Mouse (Mus musculus) heart, embryonic 14.5 days (tissue): ENCODE results near the gene Rph3a. TPM values are rescaled to one million over a fixed set of nuclear protein-coding genes. Genes with fewer than 3 reads are reported as not detected.
"Not testable (repeated sequence)": the region's sequence is repeated elsewhere in the genome, so short reads cannot be mapped to it uniquely, and the experiment has no call there.

ENCODE experiments used
- ATAC-seq: fragments of 200-750 bp; cut with Nextera tagmentation; 2 replicates; pipeline ENCODE4 v1.8.0; 2017; ENCODE audit warnings: low read depth, moderate TSS enrichment; ENCODE audit not compliant: insufficient number of reproducible peaks, insufficient read depth, low FRiP score
- H3K27ac ChIP-seq, 2 experiments: fragments of 200-500 bp in 1 of 2; fragments of 300-500 bp in 1 of 2; sonication (generic) in 1 of 2; replicated peaks in 1 of 2; 2 replicates each; pipeline ENCODE4 v1.5.1; 2012 to 2014; ENCODE audit warnings: low read depth in 2 of 2, low read length in 2 of 2, control low read depth in 1 of 2, mild to moderate bottlenecking in 1 of 2, mixed read lengths in 1 of 2; ENCODE audit not compliant: control insufficient read depth in 1 of 2, insufficient read depth in 1 of 2
- H3K27me3 ChIP-seq: fragments of 300-500 bp; sonication (generic); 2 replicates; pipeline ENCODE4 v1.6.1; 2014; ENCODE audit warnings: mild to moderate bottlenecking, low read length, control low read depth; ENCODE audit not compliant: control insufficient read depth, insufficient read depth
- H3K36me3 ChIP-seq: fragments of 300-500 bp; sonication (generic); 2 replicates; pipeline ENCODE4 v1.6.1; 2014; ENCODE audit warnings: mild to moderate bottlenecking, control low read depth, low read length, mixed read lengths; ENCODE audit not compliant: control insufficient read depth, insufficient read depth
- H3K4me1 ChIP-seq, 2 experiments: fragments of 200-500 bp in 1 of 2; fragments of 300-500 bp in 1 of 2; sonication (generic) in 1 of 2; 2 replicates each; pipeline ENCODE4 v1.6.1; 2012 to 2014; ENCODE audit warnings: low read length in 2 of 2, control low read depth in 1 of 2, mixed read lengths in 1 of 2; ENCODE audit not compliant: control insufficient read depth in 2 of 2, insufficient read depth in 2 of 2
- H3K4me2 ChIP-seq: fragments of 300-500 bp; sonication (generic); 2 replicates; pipeline ENCODE4 v1.6.1; 2014; ENCODE audit warnings: mild to moderate bottlenecking, low read length
- H3K4me3 ChIP-seq, 2 experiments: fragments of 200-500 bp in 1 of 2; fragments of 300-500 bp in 1 of 2; sonication (generic) in 1 of 2; 2 replicates each; pipeline ENCODE4 v1.5.1; 2012 to 2014; ENCODE audit warnings: low read length in 2 of 2, mild to moderate bottlenecking in 2 of 2, control low read depth in 1 of 2, low read depth in 1 of 2, moderate library complexity in 1 of 2; ENCODE audit not compliant: control insufficient read depth in 1 of 2, insufficient read depth in 1 of 2
- H3K9ac ChIP-seq: fragments of 300-500 bp; sonication (generic); 2 replicates; pipeline ENCODE4 v1.6.1; 2014; ENCODE audit warnings: mild to moderate bottlenecking, low read length
- H3K9me3 ChIP-seq: fragments of 300-500 bp; sonication (generic); 2 replicates; pipeline ENCODE4 v1.6.1; 2016; ENCODE audit warnings: low read length, control low read depth; ENCODE audit not compliant: control insufficient read depth
- WGBS: fragments of 180-500 bp; shearing (Covaris S2); extraction: QIAGEN DNeasy Blood & Tissue Kit; methylation state at CpG from one replicate; pipeline ENCODE4 v1.1.7; 2014; 5-methylcytosine and 5-hydroxymethylcytosine counted together
- polyA plus RNA-seq: library from polyadenylated mRNA; unstranded; fragments of >200 nt; fragmentation: Nextera tagmentation; extraction: Ambion mirVana; gene quantifications from 2 replicates; pipeline ENCODE4 v1.2.1, GENCODE M21; 2014

Rph3a gene
- polyA plus RNA-seq, 1 experiment from 2014 or later: not detected

- H3K9ac ChIP-seq, H3K4me1 ChIP-seq, H3K27ac ChIP-seq, H3K4me3 ChIP-seq, H3K27me3 ChIP-seq, H3K36me3 ChIP-seq, H3K4me2 ChIP-seq, ATAC-seq, H3K9me3 ChIP-seq: not testable (repeated sequence)
- WGBS: 34% methylated on average over 8 of the region's 12 CpGs
Observed at GRCm38 (mm10) chr5:120906791-120907733, 102.8 kb downstream of the Rph3a start, which contains the start of gene Oas1a. Gene Oas1a, minus strand, starts transcription at chr5:120907521.

DNA sequence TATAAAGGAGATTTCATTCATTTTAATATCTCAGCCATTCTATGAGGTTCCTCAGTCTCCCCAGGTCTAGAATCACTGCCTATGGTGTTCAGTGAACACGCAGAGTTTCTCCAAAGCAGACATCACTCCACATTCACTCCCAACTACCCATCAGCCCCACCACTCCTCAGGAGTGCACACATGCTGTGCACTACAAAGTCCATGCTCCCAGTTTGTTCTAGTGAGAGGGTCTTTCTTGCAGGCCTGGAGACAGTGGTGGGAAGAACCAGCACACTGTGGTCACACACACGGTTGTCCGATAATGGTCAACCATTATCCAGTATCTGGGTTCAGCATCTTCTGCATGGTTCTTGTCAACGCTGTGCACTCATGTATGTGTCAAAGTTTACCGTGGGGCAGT lies 107.8 kb downstream of the Rph3a start:
- no peak overlapping the region for H3K27ac ChIP-seq
- H3K36me3 ChIP-seq: no peaks in the 10 kb centered on the region
- H3K4me1 ChIP-seq: no peaks in the 10 kb centered on the region
- no peaks in the 10 kb centered on the region for H3K27me3 ChIP-seq
- ATAC-seq: no peak
- H3K9ac ChIP-seq: no peak overlapping the region
- H3K4me2 ChIP-seq: no peak overlapping the region
- H3K4me3 ChIP-seq: no peak overlapping the region
- H3K9me3 ChIP-seq: no peaks in the 10 kb centered on the region
- WGBS: 80% methylated on average over 5 of the region's 5 CpGs

GRCm38 (mm10) chr5:120900666-120901065 lies 109.2 kb downstream of the Rph3a start:
- Histone ChIP-seq H3K4me3 (no peak overlapping the region), H3K27ac (no peak overlapping the region), H3K4me2 (no peak overlapping the region), H3K4me1 (no peaks in the 10 kb centered on the region), H3K36me3 (no peaks in the 10 kb centered on the region), H3K9ac (no peak overlapping the region), H3K27me3 (no peaks in the 10 kb centered on the region), H3K9me3 (no peaks in the 10 kb centered on the region)
- ATAC-seq: no peak
- 50% methylated on average over 1 of the region's 1 CpGs for WGBS

GRCm38 (mm10) chr5:120898726-120899125 lies 111.2 kb downstream of the Rph3a start:
- Histone ChIP-seq H3K4me1 (no peaks in the 10 kb centered on the region), H3K4me3 (no peak overlapping the region), H3K4me2 (no peak overlapping the region), H3K9ac (no peak overlapping the region), H3K27me3 (no peaks in the 10 kb centered on the region), H3K36me3 (no peaks in the 10 kb centered on the region), H3K27ac (no peak overlapping the region), H3K9me3 (no peaks in the 10 kb centered on the region)
- ATAC-seq: no peak

DNA sequence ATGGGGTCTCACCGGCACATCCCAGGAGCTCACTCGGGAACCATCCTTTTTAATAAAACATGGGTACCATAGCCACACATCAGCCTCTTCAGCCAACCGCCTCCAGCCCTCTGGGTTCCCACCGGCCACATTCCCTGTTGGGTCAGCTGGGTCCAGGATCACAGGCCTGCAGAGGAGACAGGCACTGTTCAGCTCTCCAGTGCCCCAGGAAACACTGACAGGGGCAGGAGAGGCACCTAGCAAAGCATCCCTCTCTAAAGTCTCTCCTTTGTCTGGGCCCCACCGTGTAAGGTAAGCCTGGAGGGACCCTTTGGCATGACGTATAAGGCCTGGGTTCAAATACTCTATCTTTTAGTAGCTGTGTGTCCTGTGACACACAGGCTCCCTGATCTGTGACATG lies 111.6 kb downstream of the Rph3a start:
- H3K27ac ChIP-seq: no peak overlapping the region
- no peaks in the 10 kb centered on the region for H3K27me3 ChIP-seq
- no peak overlapping the region for H3K9ac ChIP-seq
- no peak overlapping the region for H3K4me3 ChIP-seq
- ATAC-seq: no peak
- no peaks in the 10 kb centered on the region for H3K4me1 ChIP-seq
- no peak overlapping the region for H3K4me2 ChIP-seq
- 80% methylated on average over 6 of the region's 6 CpGs for WGBS
- H3K9me3 ChIP-seq: no peaks in the 10 kb centered on the region
- no peaks in the 10 kb centered on the region for H3K36me3 ChIP-seq

GRCm38 (mm10) chr5:120895231-120895900 lies 114.5 kb downstream of the Rph3a start:
- no peak overlapping the region for H3K4me2 ChIP-seq
- H3K4me3 ChIP-seq: no peak overlapping the region
- no peaks in the 10 kb centered on the region for H3K36me3 ChIP-seq
- H3K27ac ChIP-seq: no peak overlapping the region
- H3K9ac ChIP-seq: no peak overlapping the region
- H3K4me1 ChIP-seq: no peaks in the 10 kb centered on the region
- H3K9me3 ChIP-seq: no peaks in the 10 kb centered on the region
- 79% methylated on average over 11 of the region's 11 CpGs for WGBS
- no peak for ATAC-seq
- no peaks in the 10 kb centered on the region for H3K27me3 ChIP-seq

- not testable (repeated sequence) for H3K36me3 ChIP-seq, H3K4me1 ChIP-seq, ATAC-seq, H3K9ac ChIP-seq, H3K27ac ChIP-seq, H3K27me3 ChIP-seq, H3K9me3 ChIP-seq, H3K4me2 ChIP-seq, H3K4me3 ChIP-seq
- 62% methylated on average over 2 of the region's 2 CpGs for WGBS
Observed at GRCm38 (mm10) chr5:120894692-120895091, 115.2 kb downstream of the Rph3a start.
